Mouse (Mus musculus) left cerebral cortex, postnatal 14 days (tissue): ENCODE results near the gene Zbtb12. TPM values are rescaled to one million over a fixed set of nuclear protein-coding genes. Genes with fewer than 3 reads are reported as not detected.
A peak's percentile ranks its signal among the peaks of the same experiment; 100 is the strongest.
"Not testable (repeated sequence)": the region's sequence is repeated elsewhere in the genome, so short reads cannot be mapped to it uniquely, and the experiment has no call there.

Source experiments
- DNase-seq, 2 experiments: peaks; one replicate each; pipeline ENCODE4 v3.0.0; 2021 to 2022; ENCODE audit warnings: low spot score in 2 of 2, mixed read lengths in 1 of 2
- intact Hi-C: fragments of 180-260 bp; cut with DNase I; formaldehyde crosslinking; loops from one replicate; pipeline ENCODE4 v1.15.1; 2025
- long read RNA-seq, 2 experiments: library from polyadenylated mRNA; stranded (forward); transcript quantifications; one replicate each; pipeline ENCODE4 v2.0.0; 2021
- total RNA-seq, 2 experiments: library from RNA; stranded (reverse); gene quantifications; 2 replicates each; pipeline ENCODE4 v1.2.3; 2021

The Zbtb12 gene
- total RNA-seq: 1 to 10 TPM; 5.0 to 5.1 TPM
- long read RNA-seq, experiment 1: 0 reads
- long read RNA-seq, experiment 2: 0 reads

GRCm38 (mm10) chr17:34879336-34879879 lies at the start of gene Zbtb12:
Gene Zbtb12, plus strand, starts transcription at chr17:34879483.
- DNase-seq: no peak
- intact Hi-C loops: no loop called here

- DNase-seq, intact Hi-C loops: not testable (repeated sequence)
These were observed 48.5 kb upstream of the Zbtb12 start for GRCm38 (mm10) chr17:34830776-34831175.

DNA sequence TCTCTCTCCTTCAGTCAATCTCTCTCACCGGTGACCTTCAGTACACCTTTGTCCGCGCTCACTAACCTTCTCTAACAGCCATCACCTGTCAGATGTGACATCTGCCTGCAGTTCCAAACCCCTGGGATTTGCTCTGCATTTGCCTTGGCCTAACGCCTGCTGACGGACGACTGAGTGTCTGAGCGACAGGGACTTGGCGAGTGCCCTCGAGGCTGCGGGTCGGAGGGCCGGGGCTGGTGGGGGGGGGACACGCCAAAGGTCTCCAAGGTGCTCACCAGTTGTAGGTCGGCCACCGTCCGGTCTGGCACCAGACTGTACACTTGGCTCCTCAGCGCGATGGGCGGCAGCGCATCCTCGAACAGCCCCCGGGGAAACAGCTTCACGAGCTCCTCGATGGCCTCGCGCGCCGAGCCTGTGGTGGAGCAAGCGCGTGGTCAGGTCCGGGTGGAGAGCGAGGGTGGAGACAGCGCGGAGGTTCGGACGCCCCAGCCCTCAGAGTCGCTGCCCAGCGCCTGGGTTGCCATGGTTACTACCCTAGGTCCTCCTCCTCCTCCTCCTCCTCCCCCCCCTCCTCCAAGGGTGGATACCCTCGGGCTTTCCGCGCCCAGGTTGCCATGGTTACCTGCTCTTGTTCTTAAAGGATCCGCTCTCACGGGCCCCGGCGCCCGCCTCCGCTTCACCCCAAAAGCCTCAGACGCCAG lies 43.0 kb upstream of the Zbtb12 start:
- DNase-seq: no peak
- intact Hi-C loops: loop anchor here (2.0 to 5.0 kb wide), 2 partner anchors 14 to 184 kb away; partner anchors contain the start of genes Nelfe and Skiv2l

DNA sequence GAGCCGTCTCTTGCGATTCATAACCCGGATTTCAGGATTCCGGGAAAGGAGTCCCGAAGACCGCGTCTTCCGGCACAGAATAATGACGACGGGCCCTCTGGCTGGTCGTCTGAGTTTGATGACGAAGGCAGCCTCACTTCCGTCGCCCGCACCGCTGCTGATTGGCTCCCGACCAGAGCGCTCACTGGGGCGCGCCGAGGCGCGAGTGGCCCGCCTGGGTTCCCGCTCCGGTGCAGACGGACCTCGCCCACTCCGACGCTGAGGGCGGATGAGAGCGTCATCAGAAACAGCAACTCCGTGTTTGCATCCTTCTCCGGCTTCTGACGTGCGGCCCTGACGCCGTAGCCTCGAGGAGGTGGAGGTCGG lies 42.4 kb upstream of the Zbtb12 start, which contains the start of the genes Stk19 and Dxo:
Stk19 (minus strand) TSS at position 90 of the 366 bp plus-strand sequence.
Dxo (plus strand) TSS at position 164 of the 366 bp plus-strand sequence.
- peak; percentile 98 for DNase-seq
- intact Hi-C loops: loop anchor here (2.0 to 5.0 kb wide), 2 partner anchors 14 to 185 kb away; partner anchors contain the start of genes Nelfe and Skiv2l

- peak in 1 of 2 experiments; percentile 14 for DNase-seq
- intact Hi-C loops: loop anchor here (2.0 to 5.0 kb wide), 2 partner anchors 13 to 185 kb away; partner anchors contain the start of genes Nelfe and Skiv2l
These were observed 41.6 kb upstream of the Zbtb12 start for GRCm38 (mm10) chr17:34837464-34838324.

DNA sequence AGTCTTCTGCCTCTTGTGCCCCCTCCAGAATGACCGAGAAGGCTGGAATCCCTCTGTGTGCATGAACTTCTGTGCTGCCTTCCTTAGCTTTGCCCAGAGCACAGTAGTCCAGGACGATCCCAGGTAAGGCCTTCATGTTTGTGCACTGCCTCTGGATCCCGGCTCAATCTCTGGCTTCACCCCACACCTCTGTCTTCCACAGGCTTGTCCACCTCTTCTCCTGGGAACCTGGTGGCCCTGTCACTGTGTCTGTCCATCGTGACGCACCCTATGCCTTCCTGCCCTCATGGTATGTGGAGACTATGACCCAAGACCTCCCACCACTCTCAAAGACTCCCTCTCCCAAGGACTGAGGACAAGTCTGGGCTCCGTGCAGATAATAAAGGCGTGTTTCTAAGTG lies 40.5 kb upstream of the Zbtb12 start:
- no peak for DNase-seq
- intact Hi-C loops: loop anchor here (5.0 kb wide), 1 partner anchor 186 kb away; no protein-coding TSS in a partner anchor

- no peak for DNase-seq
- intact Hi-C loops: no loop called here
These were observed 38.5 kb upstream of the Zbtb12 start for GRCm38 (mm10) chr17:34840736-34841307.

DNA sequence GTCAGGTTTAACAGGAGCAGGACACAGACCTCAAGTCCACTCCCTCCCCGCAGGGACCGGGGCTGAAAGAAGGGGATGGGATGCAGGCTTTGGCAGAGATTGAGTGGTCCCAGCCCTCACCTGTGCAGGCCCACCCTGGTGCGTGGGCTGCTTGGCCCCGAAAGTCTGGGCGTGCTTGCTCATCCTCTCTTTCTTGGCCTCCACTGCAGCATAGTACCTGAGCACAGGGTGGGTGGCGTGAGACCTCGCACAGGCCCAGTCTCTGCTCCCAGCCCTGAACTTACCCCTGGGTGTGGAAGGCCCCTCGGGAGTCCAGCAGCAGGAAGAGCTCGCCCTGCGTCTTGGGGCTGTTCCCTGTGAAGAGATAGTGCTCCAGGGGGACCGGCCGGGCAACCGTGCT lies 34.4 kb upstream of the Zbtb12 start:
- intact Hi-C loops: no loop called here
- no peak for DNase-seq

- no peak for DNase-seq
These were observed 32.1 kb upstream of the Zbtb12 start for GRCm38 (mm10) chr17:34847192-34847591.

DNA sequence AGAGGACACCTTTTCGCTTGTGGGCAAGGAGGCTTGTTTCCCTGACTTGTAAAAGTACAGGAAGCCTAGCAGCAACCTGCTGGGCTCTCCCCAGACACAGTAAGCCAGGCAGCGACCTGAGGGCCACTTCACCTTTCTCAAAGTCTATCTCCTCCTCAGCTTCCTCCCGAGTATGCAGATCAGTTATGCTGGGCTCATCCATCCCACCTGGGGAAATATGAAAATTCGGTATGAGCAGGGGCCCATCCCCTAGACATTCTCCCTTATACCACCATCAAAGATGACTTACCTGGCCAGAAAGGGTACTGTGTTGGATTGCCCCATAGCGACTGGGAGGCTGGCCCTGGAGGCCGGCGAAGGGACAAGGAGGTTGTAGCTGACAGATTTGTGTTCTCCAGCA lies 31.7 kb upstream of the Zbtb12 start:
- intact Hi-C loops: no loop called here
- no peak for DNase-seq

More at GRCm38 (mm10) chr17:34847192-34847591, 32.1 kb upstream of the Zbtb12 start:
- intact Hi-C loops: no loop called here

DNA sequence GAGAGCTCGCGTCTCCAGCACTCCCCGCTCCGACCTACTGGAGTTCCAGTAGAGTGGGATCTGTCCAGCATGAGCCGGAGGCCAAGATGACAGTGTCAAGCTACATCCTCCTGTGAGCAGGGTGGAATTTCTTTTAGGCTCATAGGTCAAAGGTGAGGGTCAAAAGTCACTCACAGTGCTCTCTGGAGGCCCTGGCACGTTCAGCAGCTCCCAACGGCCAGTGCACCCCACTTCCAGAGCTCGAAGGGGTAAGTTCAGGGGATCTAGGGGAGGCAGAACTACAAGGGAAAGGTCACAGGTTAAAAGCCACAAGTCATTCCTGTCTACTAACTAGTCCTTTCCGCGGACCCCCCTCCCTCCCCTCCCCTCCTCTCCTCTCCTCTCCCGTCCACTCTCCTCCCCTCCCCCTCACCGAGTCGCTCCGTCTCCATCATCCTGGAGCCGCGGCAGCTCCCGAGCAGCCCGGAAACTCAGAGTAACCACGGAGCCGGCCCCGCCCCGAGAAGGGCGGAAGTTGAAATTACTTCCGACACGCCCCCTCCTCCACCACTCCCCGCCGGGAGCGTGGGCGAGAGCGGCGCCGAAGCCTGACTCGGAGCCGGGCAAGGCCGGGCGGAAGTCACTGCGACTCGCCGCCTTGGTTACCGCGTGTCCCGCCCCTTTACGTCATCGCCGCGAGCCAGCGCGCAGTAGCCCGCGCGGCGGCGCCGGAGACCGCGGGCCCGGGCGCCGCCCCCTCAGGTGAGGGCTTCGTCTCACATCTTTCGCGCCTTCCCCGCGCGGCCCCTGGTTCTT lies 29.4 kb upstream of the Zbtb12 start, which contains the start of the genes Skiv2l and Nelfe:
Skiv2l (minus strand) TSS at position 489 of the 795 bp plus-strand sequence.
Nelfe (plus strand) TSS at position 670 of the 795 bp plus-strand sequence.
- peak; percentile 98 for DNase-seq
- intact Hi-C loops: loop anchor here (2.0 to 5.0 kb wide), 3 partner anchors 13 to 132 kb away; partner anchors contain the start of genes Dxo, Lsm2 and Stk19

GRCm38 (mm10) chr17:34850517-34851125 lies 28.7 kb upstream of the Zbtb12 start:
- no peak for DNase-seq
- intact Hi-C loops: loop anchor here (2.0 to 5.0 kb wide), 3 partner anchors 14 to 132 kb away; partner anchors contain the start of genes Dxo, Lsm2 and Stk19

GRCm38 (mm10) chr17:34853511-34853910 lies 25.8 kb upstream of the Zbtb12 start:
- DNase-seq: no peak
- intact Hi-C loops: loop anchor here (5.0 kb wide), 2 partner anchors 94 to 129 kb away; partner anchors contain the start of gene Lsm2

DNA sequence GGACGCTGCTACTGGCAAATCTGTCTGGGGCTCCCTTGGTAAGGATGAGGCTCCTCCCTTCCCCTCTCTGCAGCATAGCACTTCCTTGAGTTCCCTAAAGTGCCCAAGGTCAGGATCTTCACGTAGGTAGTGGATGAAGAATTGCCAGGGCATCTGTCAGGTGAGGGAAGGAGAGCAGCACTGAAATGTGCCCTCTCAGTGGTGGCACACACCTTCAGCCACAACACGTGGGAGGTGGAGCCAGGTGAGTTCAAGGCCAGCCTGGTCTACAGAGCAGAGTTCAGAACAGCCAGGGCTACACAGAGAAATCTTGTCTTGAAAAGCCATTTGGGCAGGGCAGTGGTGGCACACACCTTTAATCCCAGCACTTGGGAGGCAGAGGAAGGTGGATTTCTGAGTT lies 24.5 kb upstream of the Zbtb12 start:
- no peak for DNase-seq
- intact Hi-C loops: loop anchor here (5.0 kb wide), 4 partner anchors 43 to 128 kb away; partner anchors contain the start of genes C2, Ehmt2, Lsm2 and Slc44a4

GRCm38 (mm10) chr17:34855825-34856224 lies 23.5 kb upstream of the Zbtb12 start:
- intact Hi-C loops: loop anchor here (5.0 kb wide), 2 partner anchors 41 to 56 kb away; partner anchors contain the start of genes C2, Ehmt2 and Slc44a4
- peak; percentile 26 to 35 for DNase-seq

DNA sequence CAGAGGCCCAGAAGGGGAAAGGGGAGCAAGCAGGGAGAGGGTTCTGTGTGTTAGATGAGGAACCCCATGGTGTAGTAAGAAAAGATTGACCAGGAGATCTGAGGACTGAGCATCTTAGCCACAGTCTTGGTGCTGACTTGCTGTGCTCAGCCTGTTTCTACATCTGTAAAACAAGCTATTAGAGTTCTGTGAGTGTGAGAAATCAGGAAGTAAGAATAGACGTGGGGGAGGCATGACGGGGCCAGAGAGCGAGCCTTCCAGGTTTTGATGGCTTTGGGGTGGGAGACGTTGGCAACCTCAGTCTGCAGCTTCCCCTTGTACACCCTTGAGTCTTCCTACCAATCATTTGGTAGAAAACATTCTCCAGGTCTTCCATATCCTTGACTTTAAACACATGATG lies 20.6 kb upstream of the Zbtb12 start:
- intact Hi-C loops: loop anchor here (5.0 kb wide), 2 partner anchors 39 to 54 kb away; partner anchors contain the start of genes C2, Ehmt2 and Slc44a4
- no peak for DNase-seq

GRCm38 (mm10) chr17:34860514-34860913 lies 18.8 kb upstream of the Zbtb12 start:
- no peak for DNase-seq
- intact Hi-C loops: no loop called here
